Mouse (Mus musculus) hindbrain, embryonic 15.5 days (tissue): ENCODE results near the gene Tgm1. TPM values are rescaled to one million over a fixed set of nuclear protein-coding genes. Genes with fewer than 3 reads are reported as not detected.
A peak's percentile ranks its signal among the peaks of the same experiment; 100 is the strongest.
"Not testable (repeated sequence)": the region's sequence is repeated elsewhere in the genome, so short reads cannot be mapped to it uniquely, and the experiment has no call there.

ENCODE experiments used
- ATAC-seq: fragments of 200-750 bp; cut with Nextera tagmentation; 2 replicates; pipeline ENCODE4 v1.8.0; 2017; ENCODE audit warnings: low read depth, moderate number of reproducible peaks, moderate TSS enrichment; ENCODE audit not compliant: low FRiP score
- H3K27ac ChIP-seq: fragments of 300-500 bp; sonication (generic); replicated peaks from 2 replicates; pipeline ENCODE4 v1.5.1; 2015; ENCODE audit warnings: mild to moderate bottlenecking, inconsistent platforms
- H3K27me3 ChIP-seq: fragments of 300-500 bp; sonication (generic); 2 replicates; pipeline ENCODE4 v1.6.1; 2015; ENCODE audit warnings: control low read depth, inconsistent platforms
- H3K36me3 ChIP-seq: fragments of 300-500 bp; sonication (generic); 2 replicates; pipeline ENCODE4 v1.6.1; 2015; ENCODE audit warnings: control low read depth, inconsistent platforms
- H3K4me1 ChIP-seq: fragments of 300-500 bp; sonication (generic); replicated peaks from 2 replicates; pipeline ENCODE4 v1.6.1; 2015; ENCODE audit warnings: control low read depth, inconsistent platforms
- H3K4me2 ChIP-seq: fragments of 300-500 bp; sonication (generic); 2 replicates; pipeline ENCODE4 v1.6.1; 2015; ENCODE audit warnings: moderate library complexity, mild to moderate bottlenecking, inconsistent platforms
- H3K4me3 ChIP-seq: fragments of 300-500 bp; sonication (generic); 2 replicates; pipeline ENCODE4 v1.5.1; 2015; ENCODE audit warnings: mild to moderate bottlenecking, inconsistent platforms
- H3K9ac ChIP-seq: fragments of 300-500 bp; sonication (generic); 2 replicates; pipeline ENCODE4 v1.6.1; 2015; ENCODE audit warnings: inconsistent platforms
- H3K9me3 ChIP-seq: fragments of 300-500 bp; sonication (generic); 2 replicates; pipeline ENCODE4 v1.6.1; 2016; ENCODE audit warnings: control low read depth, inconsistent platforms
- WGBS: fragments of 180-500 bp; shearing (Covaris S2); methylation state at CpG from one replicate; pipeline ENCODE4 v1.1.7; 2015; 5-methylcytosine and 5-hydroxymethylcytosine counted together
- polyA plus RNA-seq: library from polyadenylated mRNA; unstranded; fragments of >200 nt; fragmentation: Nextera tagmentation; extraction: Ambion mirVana; gene quantifications from 2 replicates; pipeline ENCODE4 v1.2.1, GENCODE M21; 2015

Gene Tgm1
- 0.31 and 0.60 TPM in 2 replicates for polyA plus RNA-seq

DNA sequence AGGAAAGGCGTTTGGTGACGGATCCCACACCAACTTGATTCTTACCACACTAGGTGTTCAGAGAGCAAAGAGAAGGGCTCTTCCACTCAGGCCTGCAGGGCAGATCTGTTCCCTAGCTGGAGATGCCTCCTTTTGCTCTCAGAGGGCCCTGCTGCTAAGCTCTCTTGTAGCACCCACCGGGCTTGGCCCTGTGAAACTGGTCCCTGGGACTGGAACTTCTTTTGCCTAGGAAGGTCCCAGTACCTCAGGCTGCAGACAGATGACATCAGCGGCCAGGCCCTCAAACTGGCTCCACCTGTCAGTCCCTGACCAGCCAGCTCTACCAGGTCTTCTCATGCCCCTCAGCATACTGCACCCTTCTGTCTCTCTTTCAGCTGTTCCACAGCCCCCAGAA is at the start of gene Tgm1:
Gene Tgm1 (minus strand): TSS at position 198 of the 394 bp plus-strand sequence.
- Histone ChIP-seq H3K27ac (no peak within 1 kb of the TSS), H3K36me3 (peaks cover 11% of the 10 kb centered on the region), H3K9me3 (no peaks in the 10 kb centered on the region), H3K4me2 (no peak within 1 kb of the TSS), H3K9ac (no peak within 1 kb of the TSS), H3K27me3 (peaks cover 7% of the 10 kb centered on the region; the same call in 1 of the 2 replicates), H3K4me1 (no peaks in the 10 kb centered on the region), H3K4me3 (no peak within 1 kb of the TSS)
- 25% methylated on average over 4 of the region's 4 CpGs for WGBS
- ATAC-seq: no peak

DNA sequence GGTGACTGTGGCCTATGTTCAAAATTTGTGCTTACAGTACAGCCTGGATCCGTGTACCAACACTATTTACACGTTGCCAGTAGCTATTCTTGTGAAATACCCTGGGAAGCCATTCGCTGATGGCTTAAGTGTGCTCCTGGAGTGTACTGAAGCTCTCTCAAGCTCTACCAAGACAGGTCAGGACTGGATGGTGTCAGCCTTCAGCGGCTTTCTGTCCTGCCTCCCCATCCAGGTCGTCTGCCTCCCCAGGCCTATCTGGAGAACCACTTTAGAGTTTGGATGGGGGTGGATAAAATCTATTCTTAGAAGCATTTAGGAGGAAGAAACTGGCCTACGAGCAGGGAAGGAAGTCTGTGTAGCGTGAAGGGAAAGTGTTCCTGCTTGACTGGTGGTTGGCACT is 49.4 kb upstream of the Tgm1 start:
- H3K27me3 ChIP-seq: peaks cover 44% of the 10 kb centered on the region
- no peak for ATAC-seq
- no peaks in the 10 kb centered on the region for H3K36me3 ChIP-seq
- H3K27ac ChIP-seq: no peak overlapping the region
- no peak overlapping the region for H3K4me3 ChIP-seq
- H3K4me1 ChIP-seq: peaks cover 22% of the 10 kb centered on the region
- H3K4me2 ChIP-seq: peak overlapping the region; percentile 88; the same call in 1 of the 2 replicates
- H3K9me3 ChIP-seq: no peaks in the 10 kb centered on the region
- 65% methylated on average over 7 of the region's 7 CpGs for WGBS
- H3K9ac ChIP-seq: no peak overlapping the region

DNA sequence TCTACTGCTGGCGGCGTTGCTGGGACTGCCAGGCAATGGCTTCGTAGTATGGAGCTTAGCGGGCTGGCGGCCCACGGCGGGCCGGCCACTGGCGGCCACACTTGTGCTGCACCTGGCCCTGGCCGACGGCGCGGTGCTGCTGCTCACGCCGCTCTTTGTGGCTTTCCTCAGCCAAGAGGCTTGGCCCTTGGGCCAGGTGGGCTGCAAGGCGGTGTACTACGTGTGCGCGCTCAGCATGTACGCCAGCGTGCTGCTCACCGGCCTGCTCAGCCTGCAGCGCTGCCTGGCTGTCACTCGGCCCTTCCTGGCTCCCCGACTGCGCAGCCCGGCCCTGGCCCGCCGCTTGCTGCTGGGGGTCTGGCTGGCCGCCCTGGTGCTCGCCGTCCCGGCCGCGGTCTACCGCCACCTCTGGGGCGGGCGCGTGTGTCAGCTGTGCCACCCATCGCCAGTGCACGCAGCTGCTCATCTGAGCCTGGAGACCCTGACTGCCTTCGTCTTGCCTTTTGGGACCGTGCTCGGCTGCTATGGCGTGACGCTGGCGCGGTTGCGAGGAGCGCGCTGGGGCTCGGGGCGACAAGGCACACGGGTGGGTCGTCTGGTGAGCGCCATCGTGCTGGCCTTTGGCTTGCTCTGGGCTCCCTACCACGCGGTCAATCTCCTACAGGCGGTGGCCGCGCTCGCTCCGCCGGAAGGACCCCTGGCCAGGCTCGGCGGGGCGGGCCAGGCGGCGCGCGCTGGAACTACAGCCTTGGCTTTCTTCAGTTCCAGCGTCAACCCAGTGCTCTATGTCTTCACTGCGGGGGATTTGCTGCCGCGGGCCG is 48.5 kb upstream of the Tgm1 start:
- WGBS: under 1% methylated on average over 77 of the region's 77 CpGs
- peaks cover 40% of the 10 kb centered on the region for H3K27me3 ChIP-seq
- peak overlapping the region; percentile 62 for H3K27ac ChIP-seq
- ATAC-seq: peak; percentile 71
- peak overlapping the region; percentile 48 for H3K4me3 ChIP-seq
- H3K36me3 ChIP-seq: no peaks in the 10 kb centered on the region
- H3K9ac ChIP-seq: peak overlapping the region; percentile 63
- no peaks in the 10 kb centered on the region for H3K9me3 ChIP-seq
- H3K4me2 ChIP-seq: peak overlapping the region; percentile 88
- H3K4me1 ChIP-seq: peaks cover 15% of the 10 kb centered on the region

DNA sequence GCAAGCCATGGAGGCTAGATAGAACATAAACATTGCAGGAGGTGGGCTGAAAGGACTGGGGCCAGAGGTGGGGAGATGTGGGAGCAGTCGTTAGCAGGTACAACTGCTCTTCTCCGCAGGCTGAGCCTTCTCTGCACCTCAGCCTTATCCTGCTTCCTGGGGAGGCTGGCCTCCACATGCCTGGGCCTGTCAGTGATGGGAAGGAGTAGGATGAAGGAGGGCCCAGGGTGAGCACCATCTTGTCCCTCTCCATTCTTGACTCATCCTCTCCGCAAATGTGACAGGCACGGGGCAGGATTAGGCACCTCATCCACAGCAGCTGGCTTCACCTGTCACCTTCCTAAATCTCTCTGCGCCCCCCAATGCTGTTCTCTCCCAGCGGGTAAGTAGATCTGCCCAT is 47.4 kb upstream of the Tgm1 start, which contains the start of gene Ltb4r2:
Gene Ltb4r2 (plus strand): TSS at position 266 of the 400 bp plus-strand sequence.
- Histone ChIP-seq H3K9me3 (no peaks in the 10 kb centered on the region), H3K36me3 (peaks cover 5% of the 10 kb centered on the region; the same call in 1 of the 2 replicates), H3K4me1 (peaks cover 15% of the 10 kb centered on the region), H3K27ac (peak within 1 kb of the TSS; percentile 62), H3K4me2 (peak within 1 kb of the TSS; percentile 88), H3K9ac (peak within 1 kb of the TSS; percentile 63), H3K4me3 (peak within 1 kb of the TSS; percentile 48), H3K27me3 (peaks cover 33% of the 10 kb centered on the region)
- 78% methylated on average over 6 of the region's 6 CpGs for WGBS
- ATAC-seq: no peak

DNA sequence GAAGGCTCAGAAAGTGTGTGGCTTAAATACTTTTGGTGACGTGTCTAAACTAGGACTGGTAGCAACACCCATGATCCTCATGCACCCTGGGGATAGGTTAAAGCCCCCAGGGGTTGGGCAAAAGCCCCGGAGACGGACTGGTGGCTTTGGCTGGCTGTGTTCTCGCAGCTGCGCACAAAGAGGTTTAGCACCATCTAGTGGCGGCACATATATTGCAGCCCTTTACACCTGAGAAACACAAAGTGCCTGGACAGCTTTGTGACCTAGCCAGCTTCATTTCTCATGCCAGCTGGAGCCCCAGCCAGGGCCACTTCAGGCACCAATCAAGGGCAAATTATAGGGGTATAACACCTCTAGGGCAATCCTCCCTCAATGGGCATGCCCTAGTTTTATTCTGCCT is 46.4 kb upstream of the Tgm1 start:
- not testable (repeated sequence) for H3K9ac ChIP-seq, ATAC-seq, H3K4me3 ChIP-seq, H3K9me3 ChIP-seq, H3K27ac ChIP-seq
- peaks cover 23% of the 10 kb centered on the region for H3K27me3 ChIP-seq
- H3K4me1 ChIP-seq: peaks cover 15% of the 10 kb centered on the region
- H3K36me3 ChIP-seq: peaks cover 14% of the 10 kb centered on the region
- WGBS: under 1% methylated on average over 6 of the region's 6 CpGs
- peak overlapping the region; percentile 44 for H3K4me2 ChIP-seq

DNA sequence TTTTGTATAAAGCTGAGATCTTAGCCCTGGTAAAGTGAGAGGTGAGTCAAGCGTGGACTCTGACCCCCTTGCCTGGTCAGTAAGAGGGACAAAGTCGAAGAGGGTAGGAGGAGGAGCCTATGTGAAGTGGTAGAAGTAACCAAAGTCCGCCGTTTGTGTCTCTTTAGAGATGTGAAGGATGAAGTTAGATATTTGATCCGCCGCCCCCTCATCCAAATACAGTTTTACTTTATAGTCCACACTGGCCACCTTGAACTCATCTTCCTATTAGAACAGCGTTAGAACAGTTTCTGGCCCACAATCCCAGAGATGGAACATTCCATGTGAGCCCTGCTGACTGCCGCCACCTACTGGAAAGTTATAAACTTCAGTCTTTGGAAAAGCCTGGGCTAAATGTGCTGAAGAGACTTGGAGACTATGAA is 44.6 kb upstream of the Tgm1 start, which contains the start of gene Cideb:
Gene Cideb (minus strand): TSS at position 96 of the 422 bp plus-strand sequence.
- Histone ChIP-seq H3K4me2 (peak within 1 kb of the TSS; percentile 29), H3K4me1 (peaks cover 15% of the 10 kb centered on the region), H3K9ac (no peak within 1 kb of the TSS), H3K36me3 (peaks cover 32% of the 10 kb centered on the region), H3K9me3 (no peaks in the 10 kb centered on the region), H3K4me3 (no peak within 1 kb of the TSS), H3K27me3 (peaks cover 9% of the 10 kb centered on the region), H3K27ac (no peak within 1 kb of the TSS)
- WGBS: 17% methylated on average over 8 of the region's 8 CpGs
- no peak for ATAC-seq

DNA sequence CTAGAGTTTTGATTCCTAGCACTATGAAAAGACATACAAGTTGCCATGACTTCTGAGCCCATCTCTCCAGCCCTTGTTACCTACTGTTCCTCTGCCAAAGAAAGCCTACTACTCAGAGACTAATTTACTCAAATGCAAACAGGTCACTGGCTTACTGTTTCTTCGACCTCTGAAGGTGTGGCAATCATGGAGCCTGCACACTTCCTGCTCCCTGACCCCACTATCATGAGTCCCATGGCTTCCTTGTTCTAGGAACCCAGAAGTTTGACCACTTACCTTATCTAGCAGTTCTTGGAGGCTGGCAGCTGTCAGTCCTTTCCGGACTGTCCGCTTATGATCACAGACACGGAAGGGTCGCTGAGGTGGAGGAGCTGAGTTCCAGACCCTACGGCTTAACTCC is 43.8 kb upstream of the Tgm1 start:
- no peak overlapping the region for H3K9ac ChIP-seq
- H3K4me1 ChIP-seq: peaks cover 11% of the 10 kb centered on the region
- H3K27me3 ChIP-seq: peaks cover 6% of the 10 kb centered on the region
- 87% methylated on average over 6 of the region's 6 CpGs for WGBS
- H3K27ac ChIP-seq: no peak overlapping the region
- H3K9me3 ChIP-seq: no peaks in the 10 kb centered on the region
- H3K36me3 ChIP-seq: peaks cover 40% of the 10 kb centered on the region
- no peak overlapping the region for H3K4me3 ChIP-seq
- no peak for ATAC-seq
- no peak overlapping the region for H3K4me2 ChIP-seq

DNA sequence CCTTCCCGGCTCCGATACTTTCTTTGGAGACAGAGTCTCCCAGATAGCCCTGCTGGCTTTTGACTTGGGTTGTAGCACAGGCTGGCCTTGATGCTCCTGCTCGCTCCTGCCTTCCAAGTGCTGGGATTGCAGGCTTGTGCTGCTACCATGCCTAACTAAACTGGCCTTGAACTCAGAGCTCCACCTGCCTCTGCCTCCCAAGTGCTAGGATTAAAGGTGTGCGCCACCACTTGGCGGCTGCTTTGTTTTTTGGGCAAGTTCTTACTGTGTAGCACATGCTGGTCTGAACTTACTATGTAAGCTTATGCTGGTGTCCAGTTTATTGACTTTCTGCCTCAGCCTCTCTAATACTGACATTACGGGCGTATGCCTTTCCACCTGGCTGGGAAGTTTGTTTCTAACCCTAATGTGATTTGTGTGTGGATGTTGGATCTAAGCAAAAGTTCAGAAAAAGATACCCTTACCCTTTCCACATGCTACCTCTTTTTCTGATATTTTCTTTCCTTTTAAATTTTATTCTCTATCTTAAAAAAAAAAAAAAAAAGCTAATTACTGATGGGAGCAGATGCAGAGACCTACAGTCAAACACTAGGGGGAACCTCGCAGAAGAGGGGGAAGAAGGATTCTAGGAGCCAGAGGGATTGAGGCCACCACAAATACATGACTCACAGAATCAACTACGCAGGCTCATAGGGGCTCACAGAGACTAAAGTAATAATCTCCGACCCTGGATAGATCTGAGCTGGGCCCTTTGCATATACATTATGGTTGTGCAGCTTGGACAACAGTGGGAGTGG is 33.5 kb upstream of the Tgm1 start:
- ATAC-seq: no peak
- whole genome bisulfite sequencing: 92% methylated on average over 10 of the region's 10 CpGs
- no peak overlapping the region for H3K27ac ChIP-seq
- H3K4me3 ChIP-seq: no peak overlapping the region
- no peaks in the 10 kb centered on the region for H3K9me3 ChIP-seq
- peaks cover 22% of the 10 kb centered on the region for H3K36me3 ChIP-seq
- no peak overlapping the region for H3K9ac ChIP-seq
- H3K27me3 ChIP-seq: no peaks in the 10 kb centered on the region
- peak overlapping the region; percentile 96 for H3K4me2 ChIP-seq
- H3K4me1 ChIP-seq: peaks cover 41% of the 10 kb centered on the region

DNA sequence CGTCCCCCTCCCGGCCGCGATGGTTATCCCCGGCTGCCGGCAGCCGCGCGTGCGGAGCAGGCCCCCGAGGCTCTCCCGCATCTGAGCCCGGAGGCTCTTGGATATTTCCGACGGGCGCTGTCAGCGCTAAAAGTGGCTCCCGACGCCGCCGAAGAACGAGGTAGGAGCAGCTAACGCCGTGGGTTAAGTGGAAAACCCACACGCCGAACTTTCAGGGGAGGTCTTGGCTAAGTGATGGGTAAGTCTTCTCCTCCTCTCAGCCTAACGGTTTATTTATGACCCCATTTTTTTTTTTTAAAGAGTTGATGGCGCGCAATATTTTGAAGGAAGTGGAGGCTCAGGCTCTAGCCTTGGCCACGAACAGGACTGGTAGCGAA is 32.1 kb upstream of the Tgm1 start:
- Histone ChIP-seq H3K4me2 (peak overlapping the region; percentile 96), H3K36me3 (peaks cover 14% of the 10 kb centered on the region), H3K9me3 (no peaks in the 10 kb centered on the region), H3K27me3 (no peaks in the 10 kb centered on the region), H3K4me3 (peak overlapping the region; percentile 92), H3K9ac (peak overlapping the region; percentile 77), H3K4me1 (peaks cover 41% of the 10 kb centered on the region), H3K27ac (peak overlapping the region; percentile 62)
- WGBS: under 1% methylated on average over 31 of the region's 31 CpGs
- peak; percentile 40; the same call in 1 of the 2 replicates for ATAC-seq

DNA sequence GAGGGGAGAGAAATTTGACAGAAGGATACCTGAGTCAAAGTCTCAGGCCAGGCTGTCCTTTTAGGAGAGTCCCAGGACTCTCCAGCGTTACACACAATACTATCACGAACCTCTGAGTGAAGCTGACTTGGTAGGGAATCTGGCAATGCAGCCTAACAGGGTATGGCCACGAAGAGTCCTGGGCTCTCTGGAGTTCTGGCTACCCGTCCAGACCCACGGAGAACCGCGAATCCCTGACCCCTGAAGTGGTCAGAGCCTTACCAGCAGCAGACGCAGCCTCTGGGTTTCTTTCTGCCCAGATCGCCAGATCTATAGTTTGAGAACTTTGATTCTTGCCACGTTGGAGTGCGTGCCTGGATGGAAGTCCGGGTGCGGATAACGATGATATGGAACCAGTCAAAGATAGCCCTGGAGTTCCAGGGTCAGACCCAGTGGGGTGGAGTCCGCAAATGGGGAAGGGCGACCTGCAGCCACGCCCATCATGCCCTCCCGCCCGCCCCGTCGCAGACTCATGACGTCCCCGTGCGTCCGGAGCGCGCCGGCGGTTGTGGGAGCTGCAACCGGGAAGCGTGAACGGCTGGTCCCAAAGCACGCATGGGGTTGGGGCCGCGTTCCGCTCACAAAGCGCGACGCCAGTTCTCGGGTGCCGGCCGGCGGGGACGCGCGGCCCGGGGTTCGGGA is 31.6 kb upstream of the Tgm1 start, which contains the start of the genes Dhrs1 and Nop9:
Gene Dhrs1 (minus strand): TSS at position 511 of the 681 bp plus-strand sequence.
Gene Nop9 (plus strand): TSS at position 514 of the 681 bp plus-strand sequence.
- H3K9ac ChIP-seq: peak within 1 kb of the TSS; percentile 77
- H3K27me3 ChIP-seq: no peaks in the 10 kb centered on the region
- ATAC-seq: peak; percentile 83
- H3K4me3 ChIP-seq: peak within 1 kb of the TSS; percentile 92
- H3K4me2 ChIP-seq: peak within 1 kb of the TSS; percentile 96
- peak within 1 kb of the TSS; percentile 62 for H3K27ac ChIP-seq
- H3K9me3 ChIP-seq: no peaks in the 10 kb centered on the region
- peaks cover 41% of the 10 kb centered on the region for H3K4me1 ChIP-seq
- 1% methylated on average over 41 of the region's 48 CpGs for WGBS
- peaks cover 10% of the 10 kb centered on the region for H3K36me3 ChIP-seq

DNA sequence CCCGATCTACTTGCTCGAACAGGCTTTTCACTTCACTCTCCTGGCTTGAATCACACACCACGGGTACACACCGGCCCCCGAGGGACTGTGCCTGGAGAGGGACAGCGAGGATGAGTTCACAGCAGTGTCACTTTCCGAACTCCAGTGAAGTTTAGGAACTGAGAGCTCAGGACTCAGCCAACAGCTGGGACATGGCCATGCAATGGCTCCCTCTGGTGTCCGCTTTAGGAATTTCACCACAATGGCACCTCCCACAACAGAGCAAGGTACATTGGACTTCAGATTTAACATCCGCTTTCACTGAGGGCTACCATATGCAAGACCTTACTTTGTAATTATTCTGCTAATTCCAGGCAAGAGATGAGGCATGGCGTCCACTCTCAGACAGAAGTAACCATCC is 30.0 kb upstream of the Tgm1 start:
- no peaks in the 10 kb centered on the region for H3K27me3 ChIP-seq
- peak overlapping the region; percentile 26; the same call in 1 of the 2 replicates for H3K9ac ChIP-seq
- WGBS: 24% methylated on average over 10 of the region's 10 CpGs
- H3K4me1 ChIP-seq: peaks cover 41% of the 10 kb centered on the region
- H3K36me3 ChIP-seq: peaks cover 10% of the 10 kb centered on the region; the same call in 1 of the 2 replicates
- peak; percentile 75 for ATAC-seq
- H3K9me3 ChIP-seq: no peaks in the 10 kb centered on the region
- no peak overlapping the region for H3K27ac ChIP-seq
- H3K4me2 ChIP-seq: peak overlapping the region; percentile 96
- H3K4me3 ChIP-seq: peak overlapping the region; percentile 6; the same call in 1 of the 2 replicates
